Mouse (Mus musculus): Measurements from ENCODE around the gene Psen1.

Psen1 gene

GRCm38 (mm10) chr12:83687934-83688315, at the start of gene Psen1:
TSS of gene Psen1 (plus strand) at chr12:83688152.
- peak; percentile 90 to 93 for DNase-seq

GRCm38 (mm10) chr12:83641233-83641632, 46.7 kb upstream of the Psen1 start:
- DNase-seq = no peak

GRCm38 (mm10) chr12:83643116-83643515, 44.8 kb upstream of the Psen1 start:
- DNase-seq = no peak

GRCm38 (mm10) chr12:83650346-83650745, 37.6 kb upstream of the Psen1 start:
- DNase-seq = no peak

- no peak for DNase-seq
Observed at GRCm38 (mm10) chr12:83651414-83651813, 36.5 kb upstream of the Psen1 start.

GRCm38 (mm10) chr12:83685466-83685865, 2.5 kb upstream of the Psen1 start:
- no peak for DNase-seq

GRCm38 (mm10) chr12:83686575-83687350, 1.2 kb upstream of the Psen1 start:
- no peak for DNase-seq

GRCm38 (mm10) chr12:83688316-83689086, 549 bp downstream of the Psen1 start:
- DNase-seq = peak; percentile 40 to 53

- DNase-seq = peak; percentile 14
Observed at GRCm38 (mm10) chr12:83689087-83689432, 1.1 kb downstream of the Psen1 start.

GRCm38 (mm10) chr12:83694011-83694410, 6.1 kb downstream of the Psen1 start:
- no peak for DNase-seq

GRCm38 (mm10) chr12:83694669-83695068, 6.7 kb downstream of the Psen1 start:
- DNase-seq = no peak

GRCm38 (mm10) chr12:83698637-83699036, 10.7 kb downstream of the Psen1 start:
- no peak for DNase-seq

GRCm38 (mm10) chr12:83701608-83702007, 13.7 kb downstream of the Psen1 start:
- DNase-seq = no peak

GRCm38 (mm10) chr12:83702796-83703195, 14.8 kb downstream of the Psen1 start:
- no peak for DNase-seq

GRCm38 (mm10) chr12:83706951-83707350, 19.0 kb downstream of the Psen1 start:
- DNase-seq = no peak

- no peak for DNase-seq
Observed at GRCm38 (mm10) chr12:83708160-83709092, 20.5 kb downstream of the Psen1 start.

GRCm38 (mm10) chr12:83709934-83710333, 22.0 kb downstream of the Psen1 start:
- DNase-seq = no peak

GRCm38 (mm10) chr12:83713749-83714148, 25.8 kb downstream of the Psen1 start:
- no peak for DNase-seq

- DNase-seq = no peak
Observed at GRCm38 (mm10) chr12:83716416-83717184, 28.6 kb downstream of the Psen1 start.

GRCm38 (mm10) chr12:83719431-83719830, 31.5 kb downstream of the Psen1 start:
- no peak for DNase-seq

- no peak for DNase-seq
Observed at GRCm38 (mm10) chr12:83721281-83721680, 33.3 kb downstream of the Psen1 start.

- DNase-seq = no peak
Observed at GRCm38 (mm10) chr12:83723037-83723436, 35.1 kb downstream of the Psen1 start.

Data from thymus, postnatal 36 days (tissue).